Mouse (Mus musculus) lung, postnatal 25 days (tissue): ENCODE measurements around the gene Ssh3.
A peak's percentile ranks its signal among the peaks of the same experiment; 100 is the strongest.

Experiments used
- DNase-seq: peaks from one replicate; pipeline ENCODE4 v3.0.0; 2022; ENCODE audit warnings: low spot score

The Ssh3 gene

DNA sequence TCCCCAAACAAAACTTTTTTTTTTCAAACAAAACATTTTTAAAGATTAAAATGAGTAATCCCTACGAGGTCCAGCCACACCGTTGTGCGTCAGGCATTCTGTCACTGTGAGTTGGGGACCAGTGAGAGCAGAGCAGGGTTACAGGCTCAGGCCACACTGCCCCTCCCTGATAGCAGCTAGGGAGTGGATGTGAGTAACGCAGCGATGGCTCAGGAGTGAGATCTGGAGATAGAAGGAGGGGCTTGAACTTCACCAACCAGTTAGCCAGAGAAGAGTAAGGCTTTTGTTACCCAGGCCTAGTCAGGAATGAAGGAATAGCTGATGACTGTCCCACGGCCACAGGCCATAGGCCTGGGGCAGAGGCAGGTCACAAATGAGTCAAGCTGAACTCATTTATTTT lies 24.2 kb downstream of the Ssh3 start:
- DNase-seq = no peak

DNA sequence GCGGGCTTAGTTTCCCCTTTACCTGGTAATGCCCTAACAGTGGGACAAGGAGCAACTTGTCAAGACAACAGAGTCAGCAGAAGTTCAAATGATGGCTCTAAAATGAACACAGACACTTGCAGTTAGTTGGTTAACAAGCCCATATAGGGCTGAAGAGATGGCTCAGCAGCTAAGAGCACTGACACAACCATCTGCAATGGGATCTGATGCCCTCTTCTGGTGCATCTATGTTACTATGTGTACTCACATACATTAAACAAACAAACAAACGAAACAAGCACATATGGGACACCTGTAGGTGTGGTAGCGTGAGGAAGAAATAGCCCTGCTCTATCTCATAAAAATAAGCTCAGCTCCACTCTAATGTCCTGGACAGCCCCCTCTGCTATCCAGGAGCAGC lies 26.6 kb downstream of the Ssh3 start:
- no peak for DNase-seq

GRCm38 (mm10) chr19:4240247-4240668 lies 28.7 kb downstream of the Ssh3 start:
- no peak for DNase-seq

DNA sequence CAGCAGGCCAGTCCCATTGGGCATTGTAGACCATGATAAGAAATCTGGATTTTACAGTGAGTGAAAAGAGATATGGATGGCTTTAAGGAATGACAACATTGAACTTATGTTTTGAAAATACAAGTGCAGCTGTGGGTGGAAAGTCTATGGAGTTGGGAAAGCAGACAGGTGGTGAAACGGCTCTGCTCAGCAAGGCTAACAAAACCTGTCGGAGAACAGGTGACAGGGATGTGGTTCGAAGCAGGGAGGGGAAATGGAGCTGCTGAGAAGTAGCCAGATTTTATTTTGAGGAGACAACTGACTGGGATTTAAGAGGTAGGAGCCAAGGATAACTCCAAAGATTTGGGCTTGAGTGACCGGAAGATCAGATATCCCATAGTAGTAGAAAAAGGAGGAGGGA lies 34.4 kb downstream of the Ssh3 start:
- DNase-seq = no peak

- DNase-seq = no peak
Measured at GRCm38 (mm10) chr19:4232651-4233050, 36.3 kb downstream of the Ssh3 start.

- peak; percentile 79 for DNase-seq
Measured at GRCm38 (mm10) chr19:4232186-4232572, 36.8 kb downstream of the Ssh3 start.

DNA sequence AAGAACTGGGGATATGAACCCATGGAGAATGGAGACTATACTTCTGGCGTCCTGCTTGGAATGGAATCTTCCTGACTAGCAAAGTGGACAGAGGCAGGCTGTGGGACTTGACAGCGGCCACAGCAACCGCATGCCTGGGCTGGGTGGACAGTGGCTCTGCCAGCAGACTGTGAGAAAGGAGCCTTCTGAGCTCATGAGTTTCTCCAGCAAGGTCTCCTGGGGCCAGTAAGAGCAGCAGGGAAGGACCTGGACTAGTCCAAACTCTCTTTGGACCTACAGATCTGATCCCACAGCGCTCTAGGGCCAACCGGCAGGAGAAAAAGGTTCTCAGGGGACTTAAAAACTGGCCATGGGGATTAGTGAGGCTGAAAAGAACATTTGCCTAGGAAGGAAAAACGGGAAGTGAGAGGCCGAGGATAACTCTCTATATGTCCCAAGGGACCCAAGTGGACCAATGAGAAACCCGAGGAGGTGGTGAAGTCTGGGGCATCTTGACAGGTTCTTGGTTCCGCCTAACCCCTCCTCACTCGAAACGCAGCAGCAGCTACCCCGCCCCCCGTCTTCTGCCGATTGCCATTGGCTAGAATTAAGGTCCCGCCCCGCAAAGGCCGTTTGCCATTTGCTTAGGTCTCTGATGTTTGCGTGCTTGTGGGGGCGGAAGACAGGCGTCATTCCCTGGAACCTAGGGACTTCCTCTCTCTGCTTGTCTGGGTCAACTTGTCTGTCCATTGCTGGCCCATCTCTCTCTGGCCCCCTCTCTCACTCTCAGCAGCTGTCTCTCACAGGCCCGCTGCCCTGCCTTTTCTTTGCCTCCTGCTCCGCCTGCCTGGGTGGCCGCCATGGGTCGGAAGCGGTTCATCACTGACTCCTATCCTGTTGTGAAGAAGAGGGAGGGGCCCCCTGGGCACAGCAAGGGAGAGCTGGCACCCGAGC lies 37.5 kb downstream of the Ssh3 start, which contains the start of gene Pold4:
TSS of gene Pold4 (plus strand) at position 647 of the 933 bp plus-strand sequence.
- peak; percentile 99 for DNase-seq

DNA sequence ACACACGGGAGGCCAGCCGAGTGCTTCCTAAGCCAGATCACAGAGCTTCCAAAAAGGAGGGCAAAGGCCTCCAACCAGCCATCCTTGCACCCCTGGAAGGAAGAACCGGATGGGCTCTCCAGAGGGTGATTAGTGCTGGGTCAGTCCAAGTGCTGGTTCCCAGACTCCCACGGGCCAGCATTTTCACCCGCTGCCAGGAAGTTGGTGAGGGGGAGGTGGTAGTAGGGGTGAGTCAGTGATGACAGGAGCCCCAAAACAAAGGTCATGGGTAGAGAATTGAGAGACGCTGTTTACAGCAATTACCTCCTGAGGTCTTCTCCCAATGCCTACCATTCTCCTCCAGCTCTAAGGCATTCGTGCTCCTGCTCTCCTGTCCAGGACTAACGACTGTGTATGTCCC lies 38.6 kb downstream of the Ssh3 start:
- DNase-seq = no peak

DNA sequence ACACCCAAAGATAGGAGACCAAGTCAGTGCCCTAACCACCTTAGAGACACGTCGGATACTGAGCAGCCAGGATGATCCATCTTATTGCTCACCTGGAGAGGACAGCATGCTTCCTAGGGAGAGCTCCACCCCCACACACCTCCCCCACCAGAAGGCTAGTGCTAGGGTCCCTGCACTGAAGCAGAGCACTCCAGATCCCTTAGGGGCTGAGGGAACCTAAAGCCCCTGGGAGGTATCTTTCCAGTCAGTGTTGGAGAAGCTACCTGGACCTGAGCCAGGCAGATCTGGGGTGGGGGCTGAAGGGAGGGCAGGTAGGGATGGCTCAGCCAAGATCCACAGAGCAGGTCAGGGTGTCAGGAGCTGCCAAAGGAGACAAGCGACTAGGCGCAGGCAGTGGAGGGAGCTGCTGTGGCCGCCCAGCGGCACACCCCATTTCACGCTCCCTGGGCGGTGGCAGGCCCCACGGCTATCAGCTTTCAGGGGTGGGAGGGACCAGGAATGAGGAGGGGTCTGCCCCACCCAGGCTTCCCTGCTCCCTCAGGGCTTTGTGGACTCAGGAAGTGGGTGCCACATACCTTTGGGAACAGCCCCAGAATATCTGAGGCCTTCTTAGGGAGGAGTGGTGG lies 39.4 kb downstream of the Ssh3 start:
- no peak for DNase-seq

GRCm38 (mm10) chr19:4228891-4229290 lies 40.1 kb downstream of the Ssh3 start:
- no peak for DNase-seq

- peak; percentile 86 for DNase-seq
Measured at GRCm38 (mm10) chr19:4227894-4228678, 40.9 kb downstream of the Ssh3 start.

DNA sequence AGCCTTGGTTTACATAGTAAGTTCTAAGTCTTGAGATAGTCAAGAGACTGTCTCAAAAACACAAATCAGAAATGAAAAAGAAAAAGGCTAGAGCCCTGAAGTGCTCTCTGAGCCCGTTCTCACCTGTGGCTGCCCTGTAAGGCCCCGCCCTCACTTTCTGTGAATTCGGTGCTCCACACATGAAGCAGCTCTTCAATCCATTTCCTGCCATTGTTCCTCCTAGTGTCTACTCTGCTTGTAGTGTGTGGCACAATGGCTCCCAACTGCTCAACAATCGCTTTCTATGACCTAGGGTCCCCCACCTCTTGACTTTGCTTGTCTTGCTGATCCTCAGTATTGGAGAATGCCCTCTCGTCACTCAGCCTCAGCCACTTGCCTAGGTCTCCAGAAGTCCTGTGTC lies 41.5 kb downstream of the Ssh3 start:
- no peak for DNase-seq

- no peak for DNase-seq
Measured at GRCm38 (mm10) chr19:4226779-4227178, 42.2 kb downstream of the Ssh3 start.

DNA sequence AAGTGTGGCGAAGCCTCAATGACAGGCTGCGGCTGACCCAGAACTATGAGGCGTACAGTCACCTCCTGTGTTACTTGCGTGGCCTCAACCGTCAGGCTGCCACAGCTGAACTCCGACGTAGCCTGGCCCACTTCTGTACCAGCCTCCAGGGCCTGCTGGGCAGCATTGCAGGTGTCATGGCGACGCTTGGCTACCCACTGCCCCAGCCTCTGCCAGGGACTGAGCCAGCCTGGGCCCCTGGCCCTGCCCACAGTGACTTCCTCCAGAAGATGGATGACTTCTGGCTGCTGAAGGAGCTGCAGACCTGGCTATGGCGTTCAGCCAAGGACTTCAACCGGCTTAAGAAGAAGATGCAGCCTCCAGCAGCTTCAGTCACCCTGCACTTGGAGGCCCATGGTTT lies 46.8 kb downstream of the Ssh3 start:
- DNase-seq = peak; percentile 34

DNA sequence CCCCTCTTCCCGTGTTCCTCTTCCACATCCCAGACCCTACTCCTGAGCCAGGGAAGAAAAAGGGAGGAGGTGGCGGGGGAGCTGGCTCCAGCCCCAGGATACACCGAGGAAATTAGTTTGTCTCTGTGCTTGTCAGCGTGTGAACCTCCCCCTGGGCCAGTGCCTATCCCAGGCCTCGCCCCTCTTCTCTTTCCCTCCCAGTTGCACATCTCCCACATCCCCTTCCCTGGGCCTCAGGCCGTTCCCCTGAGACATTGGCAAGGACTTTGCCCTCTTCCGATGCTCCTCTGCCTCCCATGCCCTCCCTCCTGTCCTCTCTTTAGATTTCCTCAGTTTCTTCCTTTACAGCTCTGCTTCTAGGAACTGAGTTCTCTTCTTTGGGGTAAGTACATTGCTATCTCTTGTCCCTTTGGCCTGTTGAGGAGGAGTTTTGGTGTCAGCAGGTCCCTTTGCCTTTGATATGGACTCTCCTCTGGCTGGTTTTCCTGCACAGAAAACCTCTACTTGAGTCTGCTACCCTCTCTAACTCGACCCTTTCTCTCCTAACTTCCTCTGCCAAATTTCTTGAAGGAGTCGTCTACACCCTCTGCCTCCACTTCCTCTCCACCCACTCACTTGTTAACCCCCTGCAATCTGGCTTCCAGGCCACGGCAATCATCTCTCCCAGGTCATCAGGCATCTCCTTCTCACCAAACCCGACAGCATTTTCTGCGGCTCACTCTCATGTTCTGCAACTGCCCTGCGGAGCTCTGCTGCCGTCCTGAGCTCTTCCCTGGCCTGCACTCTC lies 47.8 kb downstream of the Ssh3 start:
- peak; percentile 51 for DNase-seq

DNA sequence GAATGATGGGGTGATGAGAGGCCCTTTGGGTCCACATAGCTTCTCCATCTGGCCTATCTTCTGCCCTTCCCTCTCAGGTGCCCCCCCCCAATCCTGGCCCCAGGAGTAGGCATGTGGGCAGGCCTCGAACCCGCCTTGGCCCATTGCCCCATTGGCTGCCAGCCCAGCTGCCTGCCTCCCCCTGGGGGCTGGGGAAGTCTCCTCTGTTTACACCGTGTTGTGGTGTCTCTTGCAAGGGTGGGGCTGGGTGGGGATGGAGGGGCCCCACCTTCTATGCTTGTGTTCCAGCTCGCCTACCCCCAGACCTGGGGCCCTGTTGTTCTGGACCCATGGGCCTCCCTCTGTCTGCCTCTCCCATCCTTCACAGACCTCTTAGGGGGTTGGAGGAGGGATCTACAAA lies 48.6 kb downstream of the Ssh3 start:
- peak; percentile 54 for DNase-seq

GRCm38 (mm10) chr19:4219943-4220342 lies 49.0 kb downstream of the Ssh3 start:
- DNase-seq = no peak

DNA sequence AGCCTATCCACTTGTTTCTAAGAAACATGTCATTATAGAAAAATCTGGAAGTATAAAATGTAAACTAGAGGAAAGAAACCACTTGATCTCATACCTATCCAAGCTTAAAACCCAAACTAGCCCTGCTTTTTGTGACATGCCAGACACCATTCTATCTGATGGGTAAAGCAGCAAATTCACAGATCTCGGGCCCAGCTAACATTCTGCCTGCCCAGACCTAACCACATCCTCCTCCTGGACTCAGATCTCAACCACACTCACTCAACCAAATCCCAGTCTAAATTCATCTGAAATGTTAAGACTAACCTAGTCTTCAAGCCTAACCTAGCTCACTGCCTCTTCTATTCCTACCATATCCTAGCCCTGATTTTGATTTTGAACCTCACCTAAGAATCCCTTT lies 50.2 kb downstream of the Ssh3 start:
- DNase-seq = no peak

GRCm38 (mm10) chr19:4218293-4218692 lies 50.7 kb downstream of the Ssh3 start:
- DNase-seq = no peak

DNA sequence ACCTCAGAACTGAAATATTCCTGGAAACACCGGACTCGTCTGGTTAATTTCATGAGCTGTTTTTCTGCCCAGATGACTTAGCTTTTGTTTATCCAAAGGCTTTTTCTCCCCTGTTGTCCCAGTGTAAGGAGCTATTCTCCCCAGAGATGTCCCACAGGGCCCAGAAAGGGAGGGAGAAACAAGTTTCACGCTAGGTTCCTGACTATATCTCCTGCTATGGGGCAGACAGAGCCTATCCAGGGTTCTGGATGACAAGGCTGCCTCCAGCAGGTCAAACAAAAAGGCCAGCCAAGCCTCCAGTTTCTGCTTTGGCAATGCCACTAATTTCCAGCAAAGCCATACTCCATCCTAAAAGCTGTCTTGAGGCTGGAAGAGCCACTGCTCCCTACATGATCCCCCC lies 51.1 kb downstream of the Ssh3 start:
- DNase-seq = no peak

GRCm38 (mm10) chr19:4217140-4217539 lies 51.8 kb downstream of the Ssh3 start:
- DNase-seq = no peak
